Mouse (Mus musculus) midbrain, embryonic 11.5 days (tissue): ENCODE results near the gene Tspan15. TPM values are rescaled to one million over a fixed set of nuclear protein-coding genes. Genes with fewer than 3 reads are reported as not detected.

Experiments used
- ATAC-seq: fragments of 200-750 bp; cut with Nextera tagmentation; 2 replicates; pipeline ENCODE4 v1.8.0; 2017; ENCODE audit warnings: moderate TSS enrichment, moderate library complexity; ENCODE audit not compliant: low FRiP score
- DNase-seq: peaks from one replicate; pipeline ENCODE4 v3.0.0; 2015; ENCODE audit warnings: low spot score; ENCODE audit errors: missing footprints
- H3K27ac ChIP-seq: fragments of 300-500 bp; sonication (generic); 2 replicates; pipeline ENCODE4 v1.5.1; 2014; ENCODE audit warnings: low read depth, low read length
- H3K27me3 ChIP-seq: fragments of 300-500 bp; sonication (generic); 2 replicates; pipeline ENCODE4 v1.6.1; 2014; ENCODE audit warnings: mild to moderate bottlenecking, low read length, moderate library complexity, mixed read lengths; ENCODE audit not compliant: control insufficient read depth, insufficient read depth
- H3K36me3 ChIP-seq: fragments of 300-500 bp; sonication (generic); 2 replicates; pipeline ENCODE4 v1.6.1; 2014; ENCODE audit warnings: mild to moderate bottlenecking, low read length, moderate library complexity, mixed read lengths; ENCODE audit not compliant: control insufficient read depth, insufficient read depth
- H3K4me1 ChIP-seq: fragments of 300-500 bp; sonication (generic); 2 replicates; pipeline ENCODE4 v1.6.1; 2014; ENCODE audit warnings: low read length; ENCODE audit not compliant: control insufficient read depth, insufficient read depth
- H3K4me2 ChIP-seq: fragments of 300-500 bp; sonication (generic); 2 replicates; pipeline ENCODE4 v1.6.1; 2014; ENCODE audit warnings: mild to moderate bottlenecking, moderate library complexity
- H3K4me3 ChIP-seq: fragments of 300-500 bp; sonication (generic); 2 replicates; pipeline ENCODE4 v1.5.1; 2014; ENCODE audit warnings: low read depth, low read length
- H3K9ac ChIP-seq: fragments of 300-500 bp; sonication (generic); 2 replicates; pipeline ENCODE4 v1.6.1; 2014; ENCODE audit warnings: low read length
- H3K9me3 ChIP-seq: fragments of 300-500 bp; sonication (generic); 2 replicates; pipeline ENCODE4 v1.6.1; 2016; ENCODE audit warnings: low read length; ENCODE audit not compliant: control insufficient read depth
- WGBS: fragments of 180-500 bp; shearing (Covaris S2); extraction: QIAGEN DNeasy Blood & Tissue Kit; methylation state at CpG from one replicate; pipeline ENCODE4 v1.1.7; 2014; 5-methylcytosine and 5-hydroxymethylcytosine counted together
- polyA plus RNA-seq: library from polyadenylated mRNA; unstranded; fragments of >200 nt; fragmentation: Nextera tagmentation; extraction: Ambion mirVana; gene quantifications from 2 replicates; pipeline ENCODE4 v1.2.1, GENCODE M21; 2014

Tspan15 gene
- polyA plus RNA-seq, 1 experiment from 2014 or later = 8.6 TPM

- DNase-seq = no peak
- ATAC-seq = no peak
- Histone ChIP-seq H3K4me1 (no peaks in the 10 kb centered on the region), H3K27ac (no peak overlapping the region), H3K9ac (no peak overlapping the region), H3K9me3 (no peaks in the 10 kb centered on the region), H3K4me2 (no peak overlapping the region), H3K27me3 (no peaks in the 10 kb centered on the region), H3K4me3 (no peak overlapping the region), H3K36me3 (no peaks in the 10 kb centered on the region)
- WGBS = 91% methylated on average over 5 of the region's 5 CpGs
Measured at GRCm38 (mm10) chr10:62258298-62258697, 27.2 kb upstream of the Tspan15 start.

GRCm38 (mm10) chr10:62252496-62253235 lies 21.6 kb upstream of the Tspan15 start:
- 89% methylated on average over 27 of the region's 27 CpGs for WGBS
- Histone ChIP-seq H3K4me2 (no peak overlapping the region), H3K27me3 (no peaks in the 10 kb centered on the region), H3K9me3 (no peaks in the 10 kb centered on the region), H3K27ac (no peak overlapping the region), H3K9ac (no peak overlapping the region), H3K4me3 (no peak overlapping the region), H3K36me3 (no peaks in the 10 kb centered on the region), H3K4me1 (no peaks in the 10 kb centered on the region)
- DNase-seq = no peak
- ATAC-seq = no peak

- no peak within 1 kb of the TSS for H3K27ac ChIP-seq
- H3K27me3 ChIP-seq = no peaks in the 10 kb centered on the region
- no peaks in the 10 kb centered on the region for H3K9me3 ChIP-seq
- no peaks in the 10 kb centered on the region for H3K36me3 ChIP-seq
- H3K9ac ChIP-seq = no peak within 1 kb of the TSS
- H3K4me2 ChIP-seq = no peak within 1 kb of the TSS
- no peak within 1 kb of the TSS for H3K4me3 ChIP-seq
- DNase-seq = no peak
- no peak for ATAC-seq
- 56% methylated on average over 12 of the region's 12 CpGs for WGBS
- no peaks in the 10 kb centered on the region for H3K4me1 ChIP-seq
Measured at GRCm38 (mm10) chr10:62252000-62252488, 21.0 kb upstream of the Tspan15 start, which contains the start of gene Tacr2. Tacr2 (plus strand) TSS chr10:62252438.

- Histone ChIP-seq H3K27me3 (no peaks in the 10 kb centered on the region), H3K9ac (no peak overlapping the region), H3K4me3 (no peak overlapping the region), H3K27ac (no peak overlapping the region), H3K9me3 (no peaks in the 10 kb centered on the region), H3K36me3 (no peaks in the 10 kb centered on the region), H3K4me2 (no peak overlapping the region), H3K4me1 (no peaks in the 10 kb centered on the region)
- WGBS = 69% methylated on average over 8 of the region's 8 CpGs
- DNase-seq (no peak), ATAC-seq (no peak)
Measured at GRCm38 (mm10) chr10:62247815-62248214, 16.8 kb upstream of the Tspan15 start.

GRCm38 (mm10) chr10:62247156-62247555 lies 16.1 kb upstream of the Tspan15 start:
- DNase-seq (no peak), ATAC-seq (no peak)
- no peaks in the 10 kb centered on the region for H3K4me1 ChIP-seq
- WGBS = 79% methylated on average over 3 of the region's 3 CpGs
- H3K4me3 ChIP-seq = no peak overlapping the region
- H3K27ac ChIP-seq = no peak overlapping the region
- no peak overlapping the region for H3K9ac ChIP-seq
- no peaks in the 10 kb centered on the region for H3K9me3 ChIP-seq
- H3K27me3 ChIP-seq = no peaks in the 10 kb centered on the region
- no peak overlapping the region for H3K4me2 ChIP-seq
- no peaks in the 10 kb centered on the region for H3K36me3 ChIP-seq

GRCm38 (mm10) chr10:62244067-62244466 lies 13.0 kb upstream of the Tspan15 start:
- no peaks in the 10 kb centered on the region for H3K9me3 ChIP-seq
- H3K4me1 ChIP-seq = no peaks in the 10 kb centered on the region
- 87% methylated on average over 9 of the region's 9 CpGs for WGBS
- no peak overlapping the region for H3K9ac ChIP-seq
- DNase-seq = no peak
- H3K4me2 ChIP-seq = no peak overlapping the region
- no peak for ATAC-seq
- H3K27ac ChIP-seq = no peak overlapping the region
- no peak overlapping the region for H3K4me3 ChIP-seq
- no peaks in the 10 kb centered on the region for H3K36me3 ChIP-seq
- H3K27me3 ChIP-seq = no peaks in the 10 kb centered on the region

DNA sequence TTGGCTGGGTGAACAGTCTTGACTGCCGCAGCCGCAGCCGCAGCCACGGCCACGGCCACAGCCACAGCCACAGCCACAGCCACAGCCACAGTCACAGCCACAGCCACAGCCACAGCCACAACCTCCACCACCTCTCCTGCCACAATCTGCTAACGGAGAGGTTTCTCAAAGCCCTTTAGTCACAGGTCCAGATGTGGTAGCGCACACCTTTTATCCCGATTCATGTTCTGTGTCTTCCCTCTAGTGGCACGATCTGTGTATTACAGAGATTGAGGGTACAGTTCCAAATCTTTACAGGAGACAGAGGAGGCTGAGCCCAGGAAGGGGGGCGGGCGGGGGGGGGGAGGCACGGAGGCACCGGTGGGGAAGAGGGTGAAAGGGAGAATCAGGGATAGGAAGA lies 11.8 kb upstream of the Tspan15 start:
- no peak overlapping the region for H3K4me2 ChIP-seq
- H3K4me1 ChIP-seq = no peaks in the 10 kb centered on the region
- H3K36me3 ChIP-seq = no peaks in the 10 kb centered on the region
- 55% methylated on average over 12 of the region's 13 CpGs for WGBS
- H3K27ac ChIP-seq = no peak overlapping the region
- no peaks in the 10 kb centered on the region for H3K27me3 ChIP-seq
- no peaks in the 10 kb centered on the region for H3K9me3 ChIP-seq
- DNase-seq (peak; percentile 87), ATAC-seq (no peak)
- H3K4me3 ChIP-seq = no peak overlapping the region
- H3K9ac ChIP-seq = no peak overlapping the region

DNA sequence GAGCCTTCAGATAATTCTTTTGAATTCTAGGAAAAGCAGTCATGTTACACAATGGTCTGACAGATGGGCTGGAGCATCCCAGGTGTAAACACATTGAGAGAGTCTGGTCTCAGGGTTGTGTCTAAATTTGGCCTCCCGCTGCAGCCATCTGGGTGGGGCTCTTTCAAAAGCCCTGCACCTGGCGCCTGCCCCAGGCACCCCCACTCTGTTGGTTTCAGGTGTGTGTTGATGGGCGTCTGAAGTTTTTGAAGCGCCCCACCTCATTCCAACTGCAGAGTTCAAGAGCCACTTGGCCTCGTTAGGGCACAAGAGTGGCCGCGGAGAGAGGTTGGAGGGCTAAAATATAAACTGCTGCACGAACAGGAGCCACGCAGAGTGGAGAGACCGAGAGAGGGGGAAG lies 11.3 kb upstream of the Tspan15 start:
- Histone ChIP-seq H3K9ac (no peak overlapping the region), H3K27me3 (no peaks in the 10 kb centered on the region), H3K36me3 (no peaks in the 10 kb centered on the region), H3K4me1 (no peaks in the 10 kb centered on the region), H3K9me3 (no peaks in the 10 kb centered on the region), H3K4me2 (no peak overlapping the region), H3K4me3 (no peak overlapping the region), H3K27ac (no peak overlapping the region)
- WGBS = 86% methylated on average over 10 of the region's 10 CpGs
- ATAC-seq = no peak
- DNase-seq = no peak

GRCm38 (mm10) chr10:62239270-62239669 lies 8.2 kb upstream of the Tspan15 start:
- no peaks in the 10 kb centered on the region for H3K36me3 ChIP-seq
- no peaks in the 10 kb centered on the region for H3K9me3 ChIP-seq
- no peak overlapping the region for H3K4me3 ChIP-seq
- no peak for DNase-seq
- H3K4me2 ChIP-seq = no peak overlapping the region
- H3K4me1 ChIP-seq = no peaks in the 10 kb centered on the region
- H3K27me3 ChIP-seq = no peaks in the 10 kb centered on the region
- H3K9ac ChIP-seq = no peak overlapping the region
- no peak overlapping the region for H3K27ac ChIP-seq
- no peak for ATAC-seq
- 56% methylated on average over 6 of the region's 6 CpGs for WGBS
